Mouse (Mus musculus): ENCODE measurements around the gene Olfr821.

GRCm38 (mm10) chr10:130012321-130012720 lies 17.8 kb upstream of the Olfr821 start, which contains the start of gene Olfr820:
- no peak for TF ChIP-seq CTCF (IDR thresholded peaks at IDR 0.05; ENCODE audit: low read depth, low read length)
- no peak for TF ChIP-seq POLR2A (IDR thresholded peaks at IDR 0.05; ENCODE audit: borderline replicate concordance, low read depth, low read length)
